Mouse (Mus musculus) brain, embryonic 14.5 days (tissue): ENCODE results near the gene Rwdd2b. TPM values are rescaled to one million over a fixed set of nuclear protein-coding genes. Genes with fewer than 3 reads are reported as not detected.

Experiments used
- DNase-seq: peaks from one replicate; pipeline ENCODE4 v3.0.0-alpha.2; 2011; ENCODE audit warnings: low read depth
- CTCF ChIP-seq: fragments of 200-500 bp; IDR thresholded peaks from 2 replicates; pipeline ENCODE4 v1.5.1; 2012; ENCODE audit warnings: inconsistent platforms, mild to moderate bottlenecking, moderate library complexity, borderline replicate concordance; ENCODE audit not compliant: insufficient read depth, insufficient read length; ENCODE audit errors: extremely low read depth
- POLR2A ChIP-seq: fragments of 200-500 bp; IDR thresholded peaks from 2 replicates; pipeline ENCODE4 v1.6.1; 2012; ENCODE audit warnings: mild to moderate bottlenecking, inconsistent platforms, borderline replicate concordance; ENCODE audit not compliant: poor library complexity, insufficient read depth, insufficient read length, severe bottlenecking; ENCODE audit errors: extremely low read depth
- polyA plus RNA-seq: library from polyadenylated mRNA; depleted of rRNA; stranded (reverse); fragments of >200 nt; gene quantifications from 2 replicates; pipeline ENCODE4 v1.2.3, GENCODE M21; 2012; rRNA removed

Rwdd2b gene
- 7.3 and 9.3 TPM in 2 replicates for polyA plus RNA-seq

- TF ChIP-seq CTCF = no peak
- 0 out of 2 replicates have a peak, but pooled peaks have one; percentile 14 for TF ChIP-seq POLR2A
- peak; percentile 98 for DNase-seq
Measured at GRCm38 (mm10) chr16:87440184-87440686, at the start of gene Rwdd2b. Gene Rwdd2b, minus strand, starts transcription at chr16:87440573.

GRCm38 (mm10) chr16:87488605-87489004, 48.2 kb upstream of the Rwdd2b start:
- TF ChIP-seq CTCF (no peak), POLR2A (no peak)

GRCm38 (mm10) chr16:87486739-87487138, 46.4 kb upstream of the Rwdd2b start:
- DNase-seq = no peak
- no peak for TF ChIP-seq POLR2A
- TF ChIP-seq CTCF = no peak

More at GRCm38 (mm10) chr16:87488605-87489004, 48.2 kb upstream of the Rwdd2b start:
- no peak for DNase-seq

- DNase-seq = no peak
- TF ChIP-seq CTCF (no peak), POLR2A (no peak)
Measured at GRCm38 (mm10) chr16:87484367-87484766, 44.0 kb upstream of the Rwdd2b start.

- TF ChIP-seq POLR2A (no peak), CTCF (no peak)
- no peak for DNase-seq
Measured at GRCm38 (mm10) chr16:87470579-87470978, 30.2 kb upstream of the Rwdd2b start.

GRCm38 (mm10) chr16:87458752-87459151, 18.4 kb upstream of the Rwdd2b start:
- no peak for DNase-seq
- no peak for TF ChIP-seq CTCF
- TF ChIP-seq POLR2A = no peak

- no peak for DNase-seq
- TF ChIP-seq POLR2A (no peak), CTCF (no peak)
Measured at GRCm38 (mm10) chr16:87455180-87455611, 14.8 kb upstream of the Rwdd2b start.

GRCm38 (mm10) chr16:87454419-87455179, 14.2 kb upstream of the Rwdd2b start, which contains the start of gene Usp16:
Gene Usp16, plus strand, starts transcription at chr16:87454703.
- peak; percentile 97 for DNase-seq
- TF ChIP-seq POLR2A (peak; percentile 84), CTCF (no peak)

- no peak for DNase-seq
- no peak for TF ChIP-seq POLR2A
- TF ChIP-seq CTCF = no peak
Measured at GRCm38 (mm10) chr16:87453226-87453625, 12.9 kb upstream of the Rwdd2b start.

GRCm38 (mm10) chr16:87445528-87445927, 5.2 kb upstream of the Rwdd2b start:
- DNase-seq = no peak
- TF ChIP-seq POLR2A = no peak
- no peak for TF ChIP-seq CTCF

- TF ChIP-seq POLR2A (no peak), CTCF (no peak)
Measured at GRCm38 (mm10) chr16:87445110-87445509, 4.7 kb upstream of the Rwdd2b start.

GRCm38 (mm10) chr16:87444071-87444470, 3.7 kb upstream of the Rwdd2b start:
- no peak for DNase-seq
- TF ChIP-seq POLR2A (no peak), CTCF (no peak)

More at GRCm38 (mm10) chr16:87445110-87445509, 4.7 kb upstream of the Rwdd2b start:
- no peak for DNase-seq

- DNase-seq = no peak
- TF ChIP-seq POLR2A (no peak), CTCF (no peak)
Measured at GRCm38 (mm10) chr16:87443245-87443644, 2.9 kb upstream of the Rwdd2b start.
